Mouse (Mus musculus): ENCODE results near the gene Pde5a.

Pde5a gene

DNA sequence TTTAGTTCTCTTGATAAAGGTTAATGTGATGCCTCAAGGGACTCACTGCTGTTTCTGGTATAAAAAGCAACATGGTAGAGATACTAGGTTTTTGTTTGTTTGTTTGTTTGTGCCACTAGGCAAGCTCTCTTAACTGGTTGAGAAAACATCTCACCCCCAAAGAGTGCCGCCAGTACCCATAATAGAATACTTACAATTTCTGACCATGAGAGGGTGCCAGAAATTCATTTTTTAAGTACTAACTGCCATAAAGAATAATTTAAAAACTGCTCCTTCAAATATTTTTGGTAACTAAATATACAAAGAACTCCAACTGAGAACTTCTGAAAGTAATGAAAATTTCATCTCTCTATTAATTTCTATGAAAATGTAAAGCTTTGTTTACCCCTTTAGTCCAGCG lies 131.1 kb downstream of the Pde5a start:
- no peak for DNase-seq

DNA sequence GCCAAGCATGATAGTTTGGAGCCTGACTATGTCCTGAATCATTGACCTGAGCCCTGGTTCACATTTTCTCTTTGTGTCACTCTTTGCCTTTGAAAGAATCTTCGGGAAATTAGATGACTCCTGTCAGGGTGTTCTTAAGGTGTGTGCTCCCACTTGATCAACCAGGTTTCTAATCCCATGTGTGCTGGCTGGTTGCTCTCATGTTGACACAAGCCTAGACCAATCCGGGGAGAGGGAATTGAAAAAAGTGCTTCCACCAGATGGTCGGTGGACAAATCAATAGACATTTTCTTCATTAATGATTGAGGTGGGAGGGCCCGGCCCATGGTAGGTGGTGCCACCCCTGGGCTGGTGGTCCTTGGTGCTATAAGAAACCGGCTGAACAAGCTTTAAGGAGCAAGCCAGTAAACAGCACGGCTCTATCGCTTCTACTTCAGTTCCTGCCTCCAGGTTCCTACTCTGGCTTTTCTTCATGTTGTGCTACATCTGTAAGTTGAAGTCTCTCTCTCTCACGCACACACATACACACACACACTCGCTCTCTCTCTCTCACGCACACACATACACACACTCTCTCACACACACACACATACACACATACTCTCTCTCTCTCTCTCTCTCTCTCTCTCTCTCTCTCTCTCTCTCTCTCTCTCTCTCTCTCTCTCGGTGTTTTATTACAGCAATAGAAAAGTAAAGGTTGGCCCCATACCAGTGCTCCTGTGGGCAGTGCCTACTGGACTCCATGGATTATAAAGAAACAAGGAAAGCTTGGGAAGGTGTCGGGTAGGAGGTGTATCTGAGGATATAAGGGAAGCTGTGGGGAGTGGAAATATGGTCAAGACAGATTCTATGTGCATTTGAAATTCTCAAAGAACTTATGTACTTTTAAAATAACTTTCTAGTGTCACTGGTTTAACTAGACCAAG lies 132.1 kb downstream of the Pde5a start:
- no peak for DNase-seq

DNA sequence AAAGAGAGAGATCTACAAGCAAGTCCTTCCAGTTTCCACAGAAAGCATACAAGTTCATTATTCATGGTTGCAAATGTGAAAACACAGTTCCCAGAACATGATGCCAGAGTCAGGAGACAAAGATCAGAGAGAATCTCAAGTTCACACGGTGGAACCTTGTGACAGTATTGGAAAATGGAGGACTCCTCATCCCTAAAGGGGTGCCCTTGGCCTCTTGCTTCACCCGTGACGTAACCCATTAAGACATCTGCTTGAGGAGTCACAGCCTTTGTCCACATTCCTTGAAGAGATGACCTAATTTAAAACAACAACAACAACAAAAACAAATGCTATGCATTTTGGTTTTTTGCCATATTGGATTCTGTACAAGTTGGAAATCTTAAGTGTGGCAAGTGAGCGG lies 136.3 kb downstream of the Pde5a start:
- DNase-seq, result no peak

DNA sequence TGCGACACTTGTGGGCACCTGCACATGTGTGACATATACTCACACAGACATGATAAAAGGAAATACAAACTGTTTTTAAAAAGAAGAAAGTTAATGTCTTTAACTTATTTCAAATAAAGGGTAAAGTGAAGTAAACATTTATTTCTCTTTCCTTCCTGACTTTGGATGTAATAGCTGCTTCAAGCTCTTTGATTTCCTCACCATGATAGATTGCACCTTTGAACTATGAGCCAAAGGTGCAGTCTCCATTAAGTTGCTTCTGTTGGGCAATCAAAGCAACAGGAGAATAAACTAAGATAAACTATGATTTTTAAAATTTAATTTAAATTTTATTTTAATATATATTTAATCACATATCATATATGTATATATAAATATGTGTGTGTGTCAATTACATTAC lies 139.5 kb downstream of the Pde5a start:
- no peak for DNase-seq

DNA sequence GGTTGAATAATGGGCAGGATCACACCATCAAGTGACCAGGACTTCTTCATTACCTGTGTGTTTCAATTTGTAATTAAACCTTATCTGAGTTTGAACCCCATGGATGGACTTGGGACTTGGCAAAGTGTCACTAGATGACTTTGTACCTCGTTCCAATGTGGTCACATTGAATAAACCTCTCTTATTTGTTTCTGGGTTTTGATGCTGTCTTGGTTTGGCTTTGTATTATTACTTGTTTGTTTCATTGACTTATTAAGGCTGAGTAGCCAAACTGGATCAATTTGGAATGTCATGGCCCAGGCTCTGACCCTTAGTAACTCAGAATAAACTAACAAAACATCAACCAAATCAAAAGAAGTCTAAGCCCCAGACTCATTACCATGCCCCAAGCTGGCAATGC lies 142.8 kb downstream of the Pde5a start:
- no peak for DNase-seq

DNA sequence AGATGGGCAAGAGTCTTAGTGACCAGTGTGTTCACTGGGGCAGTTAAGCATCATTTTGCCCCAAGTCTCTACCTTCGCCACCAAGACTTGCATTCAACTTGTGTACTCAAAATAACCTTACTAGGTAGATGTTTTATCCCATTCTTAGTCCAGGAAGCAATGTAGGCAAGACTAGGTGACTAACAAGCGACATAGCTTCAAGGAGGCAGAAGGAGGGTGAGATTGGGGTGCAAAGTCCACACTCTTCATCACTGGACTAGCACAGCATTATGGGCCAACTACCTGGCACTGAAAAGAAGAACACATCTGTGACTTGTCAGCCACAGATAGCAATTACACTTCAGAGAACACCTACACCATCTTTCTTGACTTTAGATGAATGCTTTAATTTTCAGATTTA lies 148.1 kb downstream of the Pde5a start:
- no peak for DNase-seq

DNA sequence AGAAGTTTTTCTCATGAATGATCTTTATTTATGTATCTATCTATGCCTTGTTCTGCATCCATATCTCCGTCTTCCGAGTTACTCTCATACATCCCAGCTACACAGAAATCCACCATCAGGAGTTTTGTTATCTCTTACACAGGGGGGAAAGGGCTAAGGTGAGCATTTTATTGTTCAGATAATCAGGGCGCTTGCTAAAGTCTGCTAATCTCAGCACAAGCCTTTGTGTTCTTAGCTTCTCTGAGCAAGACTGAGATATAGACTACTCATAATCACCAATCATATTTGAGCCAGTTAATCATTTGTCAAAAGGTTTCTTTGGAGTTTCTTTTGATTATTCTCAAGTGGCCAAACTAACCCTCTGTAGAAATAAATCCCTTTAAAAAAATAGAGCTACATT lies 148.8 kb downstream of the Pde5a start:
- no peak for DNase-seq

DNA sequence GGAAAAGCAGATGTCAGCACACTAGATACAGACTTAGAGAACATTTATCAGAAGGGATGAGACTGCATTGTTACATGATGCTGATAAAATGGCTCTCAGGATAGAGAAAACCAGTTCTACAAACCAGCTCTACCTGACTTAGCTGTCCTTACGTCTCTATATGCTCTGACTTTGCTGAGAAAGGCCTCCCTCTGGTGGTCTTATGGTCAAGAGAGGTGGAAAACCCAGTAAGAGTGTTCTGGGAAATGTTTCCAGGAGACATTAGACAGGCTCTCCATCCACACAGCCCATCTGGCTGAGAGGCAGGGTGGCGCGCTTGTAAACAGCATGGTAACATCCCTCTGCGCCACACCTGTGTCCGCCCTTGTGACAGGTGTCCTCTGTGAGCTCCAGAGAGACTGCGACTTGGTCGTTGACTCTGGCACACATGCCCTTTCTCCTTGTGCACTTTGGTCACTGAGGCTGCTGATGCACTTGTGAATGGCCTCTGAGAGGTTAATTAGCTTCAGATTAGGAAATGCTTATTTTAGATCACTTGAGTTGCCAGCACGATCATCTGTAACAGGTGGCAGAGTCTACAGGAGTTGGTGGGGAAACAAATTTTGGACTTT lies 150.1 kb downstream of the Pde5a start:
- DNase-seq, result no peak

DNA sequence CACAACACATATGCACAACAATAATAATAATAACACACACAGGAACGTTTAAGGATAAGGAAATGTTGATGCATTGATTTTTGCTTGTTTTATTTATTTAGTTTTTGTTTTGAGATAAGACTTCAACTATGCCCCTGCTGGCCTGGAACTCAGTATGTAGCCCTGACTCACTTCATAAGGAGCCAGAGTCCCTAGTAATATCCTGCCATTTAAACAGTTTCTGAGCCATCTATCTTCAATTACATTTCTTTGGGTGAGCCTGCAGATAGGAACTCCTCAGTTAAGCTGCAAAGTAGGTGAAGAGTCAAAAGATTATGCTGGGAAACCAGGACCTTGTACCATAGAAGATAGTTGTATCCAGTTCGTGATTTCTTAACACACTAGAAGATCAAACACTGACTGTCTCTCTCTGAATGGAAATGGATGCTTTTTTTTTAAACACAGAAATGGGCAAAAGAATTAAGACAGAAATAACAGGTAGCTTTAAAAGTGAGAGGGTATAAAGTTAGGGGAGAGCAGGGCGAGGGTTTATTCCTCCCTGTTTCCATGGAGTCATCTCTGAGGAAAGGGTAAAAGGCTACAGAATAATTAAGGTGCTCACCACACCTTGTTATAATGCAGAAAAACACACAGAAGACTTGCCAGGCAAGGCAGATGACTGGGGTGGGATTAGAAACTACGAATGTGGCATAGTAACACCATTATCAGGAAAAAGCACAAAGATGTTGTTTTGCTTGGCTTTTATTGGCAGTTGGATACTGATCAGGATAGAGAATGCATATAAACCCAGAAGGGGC lies 159.0 kb downstream of the Pde5a start:
- DNase-seq, result no peak

DNA sequence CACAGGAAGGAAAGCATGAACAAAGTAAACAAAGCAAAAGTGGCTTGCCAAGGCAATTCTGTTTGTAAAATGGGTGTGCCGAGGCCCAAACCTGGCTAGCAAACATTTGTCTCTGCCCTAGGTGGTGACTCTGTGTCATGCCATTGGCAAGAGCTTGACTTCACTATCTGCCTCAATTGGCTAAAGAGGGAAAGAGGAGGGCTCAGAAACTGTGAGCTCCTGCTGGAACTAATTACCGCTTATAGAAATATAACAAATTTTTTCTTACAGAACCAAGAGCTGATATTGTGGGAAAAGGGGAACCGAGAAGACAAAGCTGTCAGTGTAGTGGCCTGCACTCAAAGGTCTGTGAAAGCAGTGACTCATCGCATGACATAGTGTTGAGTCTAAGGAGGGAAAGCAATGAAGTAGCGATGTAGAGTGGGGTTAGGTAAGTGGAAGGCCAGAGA lies 159.6 kb downstream of the Pde5a start:
- DNase-seq, result no peak

DNA sequence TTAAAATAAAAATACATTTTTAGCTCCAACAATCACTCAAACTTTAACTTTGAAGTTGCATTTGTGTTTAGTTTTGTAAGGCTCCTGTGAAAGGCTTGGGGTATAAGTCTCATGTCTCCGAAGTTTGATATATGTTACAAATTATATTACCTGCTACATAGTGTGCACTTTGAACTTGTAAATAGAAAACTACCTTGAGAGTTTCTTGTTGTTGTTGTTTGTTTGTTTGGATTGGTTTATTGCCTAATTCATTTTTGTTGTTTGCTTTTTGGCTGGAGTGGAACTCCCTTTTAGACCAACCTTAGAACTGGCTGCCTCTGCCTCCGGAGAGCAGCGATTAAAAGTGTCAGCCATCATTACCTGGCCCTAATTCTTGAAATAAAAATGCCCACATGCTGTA lies 166.0 kb downstream of the Pde5a start, which contains the start of gene Fabp2:
Fabp2 (plus strand) TSS at position 301 of the 400 bp plus-strand sequence.
- no peak for DNase-seq

DNA sequence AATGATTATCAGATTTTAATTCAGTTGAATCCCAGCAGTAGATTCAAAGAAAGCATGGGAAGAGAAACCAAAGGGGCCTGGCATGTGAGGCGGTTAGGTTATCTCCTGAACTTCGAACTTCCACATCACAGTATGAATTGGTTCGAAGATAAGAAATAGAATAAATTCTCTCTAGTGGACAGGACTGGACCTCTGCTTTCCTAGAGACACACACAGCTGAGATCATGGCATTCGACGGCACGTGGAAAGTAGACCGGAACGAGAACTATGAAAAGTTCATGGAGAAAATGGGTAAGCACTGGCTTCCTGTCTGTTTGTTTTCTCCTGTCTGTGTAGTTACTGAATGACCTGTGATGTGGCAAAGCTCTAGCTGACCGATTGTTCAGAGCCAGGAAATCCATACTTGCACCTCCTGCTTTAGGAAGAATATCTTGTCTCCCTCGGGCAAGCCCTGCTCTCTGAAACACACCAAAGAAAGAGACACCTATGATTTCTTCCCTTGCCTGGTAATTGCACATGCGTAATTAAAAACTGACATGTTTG lies 166.5 kb downstream of the Pde5a start:
- no peak for DNase-seq

DNA sequence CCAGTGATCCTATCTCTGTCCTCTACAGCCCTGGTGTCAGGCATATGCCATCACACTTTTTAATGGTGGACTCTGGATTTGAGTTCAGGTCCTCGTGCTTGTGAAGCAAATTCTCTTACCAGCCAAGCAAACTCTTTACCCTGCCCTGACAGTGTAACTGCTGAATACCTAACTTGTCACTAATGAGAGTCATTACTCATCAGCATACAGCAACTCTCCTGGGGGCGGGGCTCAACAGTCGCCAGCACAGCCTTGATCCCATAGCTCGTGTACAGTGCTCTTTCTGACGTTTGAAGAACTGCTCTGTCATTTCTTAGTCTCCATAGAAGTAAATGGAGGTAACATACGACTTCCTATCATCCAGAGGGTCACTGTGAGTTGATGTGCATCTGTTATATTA lies 169.5 kb downstream of the Pde5a start:
- DNase-seq, result no peak

DNA sequence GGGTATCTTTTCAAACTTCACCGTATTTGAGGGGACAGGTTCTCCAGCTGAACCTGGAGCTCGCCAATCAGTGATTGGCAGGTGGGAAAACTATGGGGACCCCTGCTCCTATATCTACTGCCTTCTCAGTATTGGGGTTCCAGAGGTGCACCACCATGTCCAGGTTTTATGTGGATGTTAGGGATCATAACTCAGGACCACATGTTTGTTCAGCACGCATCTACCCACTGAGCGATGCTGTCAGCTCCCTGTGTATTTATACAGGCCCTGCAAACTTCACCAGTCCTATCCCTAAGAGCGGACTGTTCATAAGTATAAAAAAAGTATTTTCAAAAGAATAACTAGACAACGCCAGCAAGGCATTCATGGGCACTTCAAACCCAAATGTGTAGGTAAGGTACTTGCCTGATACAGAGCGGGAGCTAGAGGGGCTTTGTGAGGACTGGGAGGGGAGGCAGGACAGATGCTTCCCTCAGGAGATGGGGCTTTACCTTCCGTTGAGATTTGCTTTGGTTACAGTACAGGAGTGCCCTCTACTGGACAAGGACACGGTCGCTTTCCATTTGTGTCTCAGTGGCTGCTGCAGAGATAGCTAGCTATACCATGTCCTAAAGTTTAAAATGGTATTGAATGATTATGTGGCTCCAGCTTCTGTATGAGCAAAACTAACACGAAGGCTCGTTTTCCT lies 175.1 kb downstream of the Pde5a start:
- DNase-seq, result peak; percentile 11

DNA sequence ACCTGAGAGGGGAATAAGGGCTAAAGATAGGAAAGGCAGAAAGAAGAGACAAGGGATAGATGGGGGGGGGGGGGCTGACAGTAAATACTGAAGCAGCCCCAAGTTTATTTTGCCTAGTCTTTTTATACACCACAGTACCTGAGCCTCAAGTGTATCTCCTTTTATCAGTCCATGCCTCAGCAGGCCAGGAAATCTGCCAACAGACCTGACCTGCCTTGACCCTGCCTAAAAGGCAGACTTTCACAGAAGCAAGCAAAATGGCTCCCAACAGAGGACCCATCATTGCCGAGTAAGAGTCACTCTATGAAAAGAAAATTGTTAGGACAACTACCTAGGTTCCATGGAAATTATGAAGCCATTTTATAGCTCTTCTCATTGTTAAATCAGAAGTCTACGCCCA lies 179.1 kb downstream of the Pde5a start:
- DNase-seq, result no peak
